Mouse (Mus musculus): ENCODE data around the gene Fat4.

GRCm38 (mm10) chr3:39050130-39050529 lies 163.4 kb downstream of the Fat4 start:
- TF ChIP-seq CTCF (IDR thresholded peaks at IDR 0.05; ENCODE audit: borderline replicate concordance, insufficient read depth, low read length) (no peak), POLR2A (IDR thresholded peaks at IDR 0.05; ENCODE audit: low read depth, low read length) (no peak)
